Mouse (Mus musculus) myocyte (in vitro differentiated cells): Measurements from ENCODE around the gene C1qtnf6. TPM values are rescaled to one million over a fixed set of nuclear protein-coding genes. Genes with fewer than 3 reads are reported as not detected.

Experiments used
- H3K27me3 ChIP-seq: one replicate; pipeline ENCODE4 v1.6.1; 2011; ENCODE audit not compliant: control insufficient read depth, insufficient read depth, insufficient read length
- H3K36me3 ChIP-seq: one replicate; pipeline ENCODE4 v1.6.1; 2011; ENCODE audit not compliant: control insufficient read depth, insufficient read depth
- H3K4me2 ChIP-seq: one replicate; pipeline ENCODE4 v1.6.1; 2011; ENCODE audit warnings: low read depth, control low read depth
- H3K4me3 ChIP-seq: one replicate; pipeline ENCODE4 v1.5.1; 2011; ENCODE audit warnings: mild to moderate bottlenecking, control low read depth, moderate library complexity
- H3K79me2 ChIP-seq: one replicate; pipeline ENCODE4 v1.6.1; 2011; ENCODE audit not compliant: control insufficient read depth, insufficient read depth
- H3ac ChIP-seq: one replicate; pipeline ENCODE4 v1.6.1; 2011; ENCODE audit not compliant: control insufficient read depth, insufficient read length
- CEBPB ChIP-seq: IDR thresholded peaks from 2 replicates; pipeline ENCODE4 v1.6.1; 2011; ENCODE audit warnings: mild to moderate bottlenecking, moderate library complexity; ENCODE audit not compliant: poor library complexity, insufficient read depth, severe bottlenecking
- E2F4 ChIP-seq: IDR thresholded peaks from one replicate; pipeline ENCODE4 v1.6.1; 2011; ENCODE audit warnings: mild to moderate bottlenecking, control low read depth, moderate library complexity; ENCODE audit not compliant: insufficient read depth
- MAX ChIP-seq: IDR thresholded peaks from one replicate; pipeline ENCODE4 v1.6.1; 2011; ENCODE audit warnings: low read depth, mild to moderate bottlenecking, control low read depth
- MYOD1 ChIP-seq, 3 experiments: IDR thresholded peaks; one replicate each; pipeline ENCODE4 v1.6.1; 2011; ENCODE audit warnings: control low read depth in 2 of 3, low read depth in 2 of 3, mild to moderate bottlenecking in 2 of 3, moderate library complexity in 1 of 3; ENCODE audit not compliant: insufficient read length in 2 of 3, control insufficient read depth in 1 of 3
- MYOG ChIP-seq, 3 experiments: IDR thresholded peaks; one replicate each; pipeline ENCODE4 v1.6.1; 2011; ENCODE audit warnings: control low read depth in 2 of 3, low read depth in 2 of 3, mild to moderate bottlenecking in 2 of 3; ENCODE audit not compliant: insufficient read length in 2 of 3, control insufficient read depth in 1 of 3, insufficient read depth in 1 of 3
- POLR2A ChIP-seq: IDR thresholded peaks from one replicate; pipeline ENCODE4 v1.6.1; 2011; ENCODE audit warnings: low read depth, mild to moderate bottlenecking, control low read depth, moderate library complexity; ENCODE audit not compliant: insufficient read length
- POLR2AphosphoS2 ChIP-seq: IDR thresholded peaks from one replicate; pipeline ENCODE4 v1.6.1; 2011; ENCODE audit warnings: low read depth, control low read depth; ENCODE audit not compliant: insufficient read length
- REST ChIP-seq: IDR thresholded peaks from one replicate; pipeline ENCODE4 v1.6.1; 2011; ENCODE audit warnings: mild to moderate bottlenecking, control low read depth, moderate library complexity; ENCODE audit not compliant: insufficient read depth, insufficient read length
- SRF ChIP-seq: IDR thresholded peaks from one replicate; pipeline ENCODE4 v1.6.1; 2011; ENCODE audit warnings: low read depth; ENCODE audit not compliant: control insufficient read depth, insufficient read length
- TCF12 ChIP-seq: IDR thresholded peaks from one replicate; pipeline ENCODE4 v1.6.1; 2011; ENCODE audit warnings: mild to moderate bottlenecking, control low read depth; ENCODE audit not compliant: poor library complexity, insufficient read depth, severe bottlenecking
- TCF3 ChIP-seq: IDR thresholded peaks from one replicate; pipeline ENCODE4 v1.6.1; 2011; ENCODE audit warnings: low read depth, control low read depth; ENCODE audit not compliant: insufficient read length
- USF1 ChIP-seq: IDR thresholded peaks from one replicate; pipeline ENCODE4 v1.6.1; 2011; ENCODE audit warnings: low read depth, mild to moderate bottlenecking, control low read depth, moderate library complexity
- polyA plus RNA-seq: library from polyadenylated mRNA; unstranded; fragments of >200 nt; fragmentation: generic; extraction: Trizol; gene quantifications from one replicate; pipeline ENCODE4 v1.2.1, GENCODE M21; 2012; ENCODE audit warnings: missing spikeins

C1qtnf6 gene
- polyA plus RNA-seq, 1 experiment = 66.2 TPM

DNA sequence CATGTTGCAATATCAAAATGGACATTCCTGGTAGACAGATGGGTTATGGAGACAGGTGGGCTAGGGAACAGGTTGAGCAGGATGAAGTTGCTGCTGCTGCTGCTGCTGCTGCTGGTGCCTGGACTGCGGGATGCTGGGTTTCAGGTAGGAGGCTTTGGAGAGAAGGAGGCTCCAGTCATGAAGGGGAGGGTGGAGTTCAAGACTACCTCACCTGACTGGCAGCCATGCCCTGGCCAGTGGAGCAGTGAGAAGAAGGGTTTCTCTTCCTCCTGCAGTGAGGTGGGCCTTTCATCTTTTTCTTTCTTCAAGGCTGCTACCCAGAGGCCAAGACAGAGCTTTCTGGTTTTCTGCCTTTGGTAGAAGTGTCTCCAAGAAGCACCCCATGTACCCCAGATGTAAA lies 54.3 kb downstream of the C1qtnf6 start:
- H3K27me3 ChIP-seq = peaks cover 21% of the 10 kb centered on the region
- H3K4me2 ChIP-seq = no peak overlapping the region
- TF ChIP-seq USF1 (no peak), MAX (no peak), TCF12 (no peak), MYOD1 (IDR thresholded peaks at IDR 0.05; ENCODE audit: control insufficient read depth in 1 of 3, insufficient read length in 2 of 3, low read depth in 2 of 3) (no peak)
- no peaks in the 10 kb centered on the region for H3K36me3 ChIP-seq
- no peaks in the 10 kb centered on the region for H3K79me2 ChIP-seq
- H3ac ChIP-seq = no peak overlapping the region
- no peak overlapping the region for H3K4me3 ChIP-seq

- TF ChIP-seq MYOD1 (IDR thresholded peaks at IDR 0.05; ENCODE audit: control insufficient read depth in 1 of 3, insufficient read length in 2 of 3, low read depth in 2 of 3) = peak in 1 of 3 experiments; percentile 43
- TF ChIP-seq CEBPB = no peak
- TF ChIP-seq TCF3 = no peak
- TF ChIP-seq SRF = no peak
- TF ChIP-seq MAX = no peak
- peak in 1 of 3 experiments; percentile 7 for TF ChIP-seq MYOG (IDR thresholded peaks at IDR 0.05; ENCODE audit: control insufficient read depth in 1 of 3, insufficient read depth in 1 of 3, insufficient read length in 2 of 3, low read depth in 2 of 3)
- no peak for TF ChIP-seq REST
- Histone ChIP-seq H3K79me2 (no peaks in the 10 kb centered on the region), H3ac (no peak overlapping the region), H3K27me3 (peaks cover 21% of the 10 kb centered on the region), H3K4me3 (no peak overlapping the region), H3K4me2 (no peak overlapping the region), H3K36me3 (no peaks in the 10 kb centered on the region)
Measured at GRCm38 (mm10) chr15:78475604-78476031, 55.6 kb downstream of the C1qtnf6 start.

- H3K4me2 ChIP-seq = no peak overlapping the region
- no peak overlapping the region for H3K4me3 ChIP-seq
Measured at GRCm38 (mm10) chr15:78473442-78473841, 57.8 kb downstream of the C1qtnf6 start.

More at GRCm38 (mm10) chr15:78473442-78473841, 57.8 kb downstream of the C1qtnf6 start:
- H3K79me2 ChIP-seq = no peaks in the 10 kb centered on the region
- no peaks in the 10 kb centered on the region for H3K36me3 ChIP-seq
- no peak overlapping the region for H3ac ChIP-seq
- peaks cover 21% of the 10 kb centered on the region for H3K27me3 ChIP-seq
- TF ChIP-seq MYOD1 (IDR thresholded peaks at IDR 0.05; ENCODE audit: control insufficient read depth in 1 of 3, insufficient read length in 2 of 3, low read depth in 2 of 3) = no peak
- TF ChIP-seq CEBPB = no peak
- no peak for TF ChIP-seq TCF12
- TF ChIP-seq SRF = no peak
- TF ChIP-seq POLR2AphosphoS2 = no peak
- no peak for TF ChIP-seq REST
- TF ChIP-seq E2F4 = no peak
- TF ChIP-seq MAX = no peak
- no peak for TF ChIP-seq TCF3
- no peak for TF ChIP-seq USF1
- TF ChIP-seq MYOG (IDR thresholded peaks at IDR 0.05; ENCODE audit: control insufficient read depth in 1 of 3, insufficient read depth in 1 of 3, insufficient read length in 2 of 3, low read depth in 2 of 3) = no peak
- TF ChIP-seq POLR2A = no peak

Other genes starting within 250 kb of the C1qtnf6 start
- 0.14 TPM for gene Csf2rb2, start 225.7 kb downstream of the C1qtnf6 start, polyA plus RNA-seq
- 0.08 TPM for gene Csf2rb, start 205.7 kb downstream of the C1qtnf6 start, polyA plus RNA-seq
- gene Tex33, start 135.5 kb downstream of the C1qtnf6 start, polyA plus RNA-seq = not detected
- 9.8 TPM for gene Tst, start 125.5 kb downstream of the C1qtnf6 start, polyA plus RNA-seq
- 77.1 TPM for gene Mpst, start 125.0 kb downstream of the C1qtnf6 start, polyA plus RNA-seq
- gene Kctd17, start 102.9 kb downstream of the C1qtnf6 start, polyA plus RNA-seq = 161 TPM
- gene Tmprss6, start 62.8 kb downstream of the C1qtnf6 start, polyA plus RNA-seq = 0.08 TPM
- gene Il2rb, start 36.1 kb downstream of the C1qtnf6 start, polyA plus RNA-seq = 0.67 TPM
- gene Sstr3, start 13.3 kb upstream of the C1qtnf6 start, polyA plus RNA-seq = not detected
- not detected for gene Rac2, start 41.4 kb upstream of the C1qtnf6 start, polyA plus RNA-seq
- 0.10 TPM for gene Cyth4, start 65.6 kb upstream of the C1qtnf6 start, polyA plus RNA-seq
- 0.07 TPM for gene Elfn2, start 187.4 kb upstream of the C1qtnf6 start, polyA plus RNA-seq
- gene Mfng, start 242.1 kb upstream of the C1qtnf6 start, polyA plus RNA-seq = 0.06 TPM